Mouse (Mus musculus) right cerebral cortex, postnatal 14 days (tissue): Measurements from ENCODE around the gene S100a7a.

Source experiments
- DNase-seq: peaks from one replicate; pipeline ENCODE4 v3.0.0; 2022

S100a7a gene

GRCm38 (mm10) chr3:90653717-90654116 lies at the start of gene S100a7a:
TSS of gene S100a7a (plus strand) at chr3:90654017.
- no peak for DNase-seq

DNA sequence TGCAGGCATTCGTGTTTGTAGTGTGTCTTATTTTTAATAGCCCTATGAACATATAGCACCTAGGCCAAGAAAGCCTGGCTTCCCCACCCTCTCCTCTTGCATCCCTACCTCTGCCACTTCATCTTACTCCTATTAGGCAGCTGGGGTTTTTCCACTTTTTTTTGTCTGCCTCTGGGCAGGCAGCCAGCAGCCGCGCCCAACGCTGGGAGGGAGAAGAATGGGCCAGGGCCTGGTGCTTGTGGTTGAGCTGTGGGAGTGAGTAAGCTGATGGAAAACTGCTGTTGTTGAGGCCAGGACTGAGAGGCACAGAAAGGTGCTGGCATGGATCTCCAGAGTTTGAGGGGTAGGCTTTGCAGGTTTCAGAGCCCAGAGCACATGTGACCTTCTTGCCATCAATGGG lies 49.4 kb upstream of the S100a7a start:
- DNase-seq = no peak

DNA sequence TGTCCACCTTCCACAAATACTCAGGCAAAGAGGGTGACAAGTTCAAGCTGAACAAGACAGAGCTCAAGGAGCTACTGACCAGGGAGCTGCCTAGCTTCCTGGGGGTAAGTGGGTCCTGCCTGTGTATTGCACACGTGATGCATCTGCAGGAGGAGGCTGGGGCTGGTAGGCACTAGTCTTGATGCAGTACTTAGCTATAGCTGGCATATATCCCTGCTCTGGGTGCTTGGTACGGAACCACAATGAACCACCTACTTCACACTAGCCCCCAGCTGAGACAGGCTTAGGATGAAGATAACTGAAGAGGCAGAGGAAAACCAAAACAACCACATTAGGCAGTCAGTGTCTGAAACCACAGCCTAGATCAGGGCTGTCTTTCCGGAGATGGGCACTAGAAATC lies 48.8 kb upstream of the S100a7a start:
- DNase-seq = no peak

GRCm38 (mm10) chr3:90605736-90606135 lies 48.1 kb upstream of the S100a7a start:
- no peak for DNase-seq

- DNase-seq = no peak
These were observed 47.6 kb upstream of the S100a7a start for GRCm38 (mm10) chr3:90606185-90606584.

DNA sequence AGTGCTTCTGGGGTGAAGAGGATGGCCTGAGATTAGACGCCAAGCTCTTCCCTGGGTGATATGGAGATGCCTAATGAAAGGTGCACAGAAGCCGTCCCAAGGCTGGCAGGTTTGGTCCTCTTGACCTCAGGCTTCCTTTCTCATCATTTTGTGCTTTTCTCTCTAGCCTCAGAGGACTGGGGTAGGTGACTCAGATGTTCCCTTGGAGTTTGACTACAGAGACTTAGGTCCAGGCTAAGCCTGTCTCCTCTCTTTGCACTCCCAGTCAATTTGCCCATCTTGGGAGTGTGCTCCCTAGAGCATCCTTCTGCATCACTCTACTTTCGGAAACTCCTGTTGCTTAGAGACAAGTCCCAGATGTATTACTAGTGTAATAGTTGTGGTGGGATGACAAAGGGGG lies 46.5 kb upstream of the S100a7a start:
- no peak for DNase-seq

DNA sequence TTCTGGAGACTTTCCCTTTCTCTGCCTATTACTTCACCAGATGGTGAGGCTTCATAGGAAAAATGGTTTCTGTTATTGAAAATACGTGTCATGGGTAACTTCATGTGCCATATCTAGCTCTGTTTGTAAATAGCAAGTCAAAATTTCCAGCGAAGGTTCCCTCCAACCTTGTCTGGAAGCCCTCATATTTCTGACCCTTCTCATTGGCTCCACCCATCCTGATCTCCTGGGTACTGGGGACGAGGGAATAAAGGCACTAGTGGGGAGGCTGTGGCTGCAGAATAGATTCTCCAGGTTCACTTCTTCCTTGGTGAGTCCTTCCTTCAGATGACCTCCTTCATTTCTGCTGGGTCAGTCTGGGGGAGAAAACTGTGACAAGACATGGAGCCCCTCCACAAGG lies 45.6 kb upstream of the S100a7a start, which contains the start of gene S100a5:
Gene S100a5 (plus strand): TSS at position 301 of the 400 bp plus-strand sequence.
- DNase-seq = no peak

DNA sequence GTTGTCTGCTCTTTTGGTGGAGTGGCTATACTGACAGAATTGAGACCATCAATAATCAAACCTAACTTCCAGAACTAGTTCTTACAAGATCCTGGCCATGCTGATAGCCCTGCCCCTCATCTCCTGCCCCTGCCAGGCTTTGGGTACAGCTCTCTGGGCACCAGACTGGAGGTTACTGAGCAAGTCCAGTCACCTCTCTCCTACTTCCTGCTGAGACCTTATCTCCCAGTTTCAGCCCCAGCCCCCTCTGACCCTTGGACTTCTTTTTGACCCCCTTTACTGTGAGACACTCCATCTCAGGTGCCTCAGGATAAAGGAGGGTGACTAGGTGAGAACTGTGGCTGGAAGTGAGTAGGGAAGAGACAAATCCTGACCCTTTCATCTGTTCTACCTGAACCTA lies 44.7 kb upstream of the S100a7a start:
- DNase-seq = no peak

DNA sequence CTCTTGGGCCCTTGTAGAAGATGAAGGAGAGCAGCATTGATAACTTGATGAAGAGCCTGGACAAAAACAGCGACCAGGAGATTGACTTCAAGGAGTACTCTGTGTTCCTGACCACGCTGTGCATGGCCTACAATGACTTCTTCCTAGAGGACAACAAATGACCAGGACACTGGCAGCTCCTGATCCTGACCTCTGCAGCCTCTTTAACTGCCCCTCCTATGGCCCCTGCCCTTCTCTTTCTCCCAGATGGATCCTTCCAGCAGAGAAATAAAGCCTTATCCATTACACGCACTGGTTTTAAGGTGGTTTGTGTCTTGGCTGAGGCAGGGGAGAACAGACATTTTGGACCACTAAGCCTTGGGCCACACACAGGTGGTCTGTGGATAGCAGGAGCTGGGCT lies 42.3 kb upstream of the S100a7a start:
- no peak for DNase-seq

DNA sequence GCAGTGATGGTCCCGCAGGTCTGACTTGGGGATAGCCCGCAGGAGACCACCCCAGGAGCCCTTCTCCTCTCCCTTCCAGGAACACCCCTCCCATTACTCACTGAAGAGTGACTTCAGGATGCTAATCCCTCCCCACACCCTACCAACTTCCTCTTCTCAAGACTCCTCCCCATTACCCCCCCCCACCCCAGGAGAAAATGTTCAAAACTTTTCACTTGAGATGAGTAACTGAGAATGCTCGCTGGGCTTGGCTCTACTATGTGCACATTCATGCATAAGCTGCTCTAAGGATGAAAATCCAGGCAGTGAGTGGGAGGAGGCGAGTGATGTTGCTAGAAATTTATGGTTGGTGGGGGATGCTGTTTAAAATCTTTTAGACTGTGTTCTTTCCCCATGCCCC lies 41.8 kb upstream of the S100a7a start:
- DNase-seq = no peak

- DNase-seq = peak; percentile 54
These were observed 41.0 kb upstream of the S100a7a start, which contains the start of gene S100a6 for GRCm38 (mm10) chr3:90612728-90613291. TSS of gene S100a6 (plus strand) at chr3:90612882.

DNA sequence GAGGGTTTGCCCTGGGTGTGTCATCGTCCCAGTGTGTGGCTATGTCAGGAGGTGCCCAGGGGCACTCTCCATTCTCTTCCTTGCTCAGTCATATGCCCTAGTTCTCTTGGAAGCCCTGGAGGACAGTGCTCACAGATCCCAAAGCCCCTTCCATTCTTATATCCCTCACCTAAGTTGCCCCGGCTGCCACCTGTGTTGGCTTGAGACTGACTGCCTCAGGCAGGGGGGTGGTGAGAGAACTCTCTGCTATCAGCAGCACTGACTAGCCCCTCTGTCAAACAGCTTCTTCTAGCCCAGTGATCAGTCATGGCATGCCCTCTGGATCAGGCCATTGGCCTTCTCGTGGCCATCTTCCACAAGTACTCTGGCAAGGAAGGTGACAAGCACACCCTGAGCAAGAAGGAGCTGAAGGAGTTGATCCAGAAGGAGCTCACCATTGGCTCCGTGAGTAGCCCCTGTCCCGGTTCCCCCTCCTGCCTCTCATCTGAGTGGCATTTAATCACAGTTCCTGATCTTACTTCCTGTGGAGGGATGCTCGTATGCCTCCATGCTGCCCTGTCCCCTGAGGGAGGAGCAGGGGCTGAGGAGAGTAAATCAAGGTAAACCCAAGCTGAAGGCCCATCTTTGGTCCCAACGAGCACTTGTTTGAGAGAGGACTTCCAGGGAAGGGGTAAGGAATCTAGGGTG lies 40.2 kb upstream of the S100a7a start:
- no peak for DNase-seq

DNA sequence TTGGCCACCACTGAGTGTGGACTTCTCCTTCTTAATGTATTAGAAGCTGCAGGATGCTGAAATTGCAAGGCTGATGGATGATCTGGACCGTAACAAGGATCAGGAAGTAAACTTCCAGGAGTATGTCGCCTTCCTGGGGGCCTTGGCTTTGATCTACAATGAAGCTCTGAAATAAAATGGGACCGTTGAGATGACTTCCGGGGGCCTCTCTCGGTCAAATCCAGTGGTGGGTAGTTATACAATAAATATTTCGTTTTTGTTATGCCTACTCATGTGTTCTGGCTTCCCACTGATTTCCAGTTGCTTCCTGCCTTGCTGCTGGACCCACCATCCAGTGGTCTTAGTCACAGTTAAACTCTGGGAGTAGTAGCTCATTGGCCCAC lies 39.7 kb upstream of the S100a7a start:
- no peak for DNase-seq

DNA sequence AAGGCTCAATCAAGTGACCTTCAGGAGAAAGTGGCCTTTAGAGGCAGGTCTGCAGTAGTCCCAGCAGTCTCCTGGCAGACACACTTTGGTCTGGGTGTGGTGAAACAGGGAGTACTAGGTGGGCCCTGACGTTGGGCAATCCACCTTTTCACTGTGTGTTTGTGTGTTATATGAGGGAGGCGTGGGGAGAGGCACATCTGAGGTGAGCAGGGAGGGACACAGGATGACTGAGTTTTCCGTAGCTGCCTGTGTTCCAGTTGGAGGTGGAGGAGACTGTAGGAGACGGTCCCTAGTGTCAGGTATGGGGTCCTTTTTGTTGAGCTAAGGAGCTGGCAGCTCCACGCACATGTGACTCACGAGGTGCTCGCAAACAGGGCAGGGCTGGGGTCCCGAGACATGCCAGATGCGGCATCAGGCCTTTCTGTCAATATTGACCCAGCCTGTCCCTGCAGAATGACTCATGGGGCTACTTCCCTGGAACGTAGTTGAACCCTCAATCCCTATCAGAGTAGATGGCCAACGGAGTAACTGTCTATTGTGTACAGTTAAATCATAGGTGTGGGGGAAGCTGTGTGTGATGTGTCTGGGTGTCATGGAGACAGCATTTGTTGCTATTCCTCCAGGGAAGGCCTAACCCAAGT lies 39.1 kb upstream of the S100a7a start:
- no peak for DNase-seq

DNA sequence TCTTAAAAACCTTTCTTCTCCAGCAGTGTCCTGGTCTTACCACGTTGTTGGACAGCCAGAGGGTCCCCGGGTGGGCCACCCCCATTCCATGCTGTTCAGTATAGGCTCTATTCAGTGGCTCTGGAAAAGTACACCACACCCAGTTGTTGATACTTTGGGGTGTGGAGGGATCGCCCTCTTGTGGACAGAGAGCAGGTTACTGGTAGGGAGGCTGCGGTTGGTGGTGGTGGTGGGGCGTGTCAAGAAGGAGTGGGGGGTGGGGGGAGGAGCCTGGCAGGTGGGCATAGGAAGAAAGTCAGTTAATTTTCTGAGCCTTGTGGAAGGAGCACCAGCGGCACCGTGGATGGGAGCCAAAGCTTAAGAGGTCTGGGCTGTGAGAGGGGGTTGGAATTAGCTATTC lies 38.4 kb upstream of the S100a7a start:
- DNase-seq = peak; percentile 70

- DNase-seq = no peak
These were observed 37.9 kb upstream of the S100a7a start for GRCm38 (mm10) chr3:90615911-90616310.

- DNase-seq = no peak
These were observed 36.2 kb upstream of the S100a7a start for GRCm38 (mm10) chr3:90617586-90617985.

- DNase-seq = no peak
These were observed 32.3 kb upstream of the S100a7a start for GRCm38 (mm10) chr3:90621552-90621951.

- peak; percentile 65 for DNase-seq
These were observed 30.3 kb upstream of the S100a7a start for GRCm38 (mm10) chr3:90623435-90624071.

DNA sequence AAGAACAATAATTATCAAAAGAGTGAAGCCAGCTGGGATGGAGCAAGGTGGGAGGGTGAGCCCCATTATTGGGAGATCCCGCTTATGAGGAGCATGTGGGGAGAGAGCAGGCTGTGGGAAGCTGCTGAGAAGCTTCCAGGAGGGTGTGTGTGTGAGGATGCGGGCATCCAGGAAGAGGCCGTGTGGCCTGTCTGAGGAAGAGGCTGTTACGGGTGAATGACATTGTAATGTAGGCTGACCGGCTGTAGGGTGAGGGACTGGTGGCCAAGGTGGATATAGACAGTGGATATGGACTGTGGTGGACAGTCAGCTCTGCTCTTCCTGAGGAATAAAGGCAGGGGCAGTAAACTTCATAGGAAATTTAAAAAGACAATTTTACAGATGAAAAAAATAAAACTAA lies 28.3 kb upstream of the S100a7a start:
- DNase-seq = no peak

DNA sequence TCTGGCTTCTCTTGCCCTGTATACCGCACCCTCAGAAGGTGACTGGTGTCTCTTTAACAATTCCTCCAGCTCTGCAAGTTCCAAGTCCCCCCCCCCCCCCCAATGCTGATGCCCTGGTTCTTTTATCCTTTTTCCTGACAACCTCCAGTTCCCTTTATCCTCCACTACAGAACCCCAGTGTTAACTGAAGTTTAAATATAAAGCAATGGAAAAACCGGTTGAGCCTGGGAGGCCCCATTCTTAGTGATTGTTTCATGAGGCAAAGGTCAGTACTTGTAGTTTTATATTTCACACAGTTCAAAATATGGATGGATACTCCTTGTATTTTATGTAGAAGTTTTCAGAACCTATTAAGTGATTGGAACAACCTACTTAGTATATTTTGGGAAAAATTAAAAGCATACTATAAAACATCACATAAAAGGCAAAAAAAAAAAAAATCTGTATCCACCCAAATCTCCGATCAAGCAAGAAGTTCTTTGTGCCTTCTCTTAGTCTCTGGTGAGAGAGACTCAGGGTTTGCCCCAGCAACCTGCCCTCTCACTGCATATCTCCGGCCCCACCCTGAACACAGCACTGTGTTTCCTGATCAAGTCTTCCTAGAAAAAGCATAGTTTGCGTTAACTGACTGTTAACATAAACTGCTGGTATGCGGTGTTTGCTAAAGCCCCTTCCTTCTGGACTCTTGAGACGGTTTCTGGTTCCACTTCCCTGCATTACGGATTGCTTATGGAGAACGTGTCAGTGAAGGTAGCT lies 27.4 kb upstream of the S100a7a start:
- DNase-seq = no peak

DNA sequence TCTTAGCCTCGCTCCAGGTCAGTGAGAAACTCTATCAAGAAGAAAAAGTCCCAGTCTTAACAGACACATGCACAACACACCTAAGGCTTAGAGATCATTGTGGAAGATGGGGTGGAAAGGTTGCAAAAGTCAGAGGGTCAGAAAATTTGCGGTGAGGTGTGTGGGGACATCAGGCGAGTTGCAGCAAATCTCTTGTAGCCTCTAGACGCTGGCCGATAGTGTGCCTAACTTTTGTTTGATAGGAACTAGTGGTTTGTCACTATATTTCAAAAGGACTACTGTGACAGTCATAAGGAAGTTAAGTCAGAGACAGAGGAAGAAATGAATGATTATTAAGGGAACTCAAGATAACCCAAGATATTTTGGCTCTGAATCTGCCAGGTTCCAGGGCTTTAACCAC lies 26.5 kb upstream of the S100a7a start:
- no peak for DNase-seq

- DNase-seq = no peak
These were observed 26.0 kb upstream of the S100a7a start for GRCm38 (mm10) chr3:90627807-90628206.
